Mouse (Mus musculus) brain, embryonic 14.5 days (tissue): ENCODE measurements around the gene Slc25a25.

Experiments
- CTCF ChIP-seq: fragments of 200-500 bp; IDR thresholded peaks from 2 replicates; pipeline ENCODE4 v1.5.1; 2012; ENCODE audit warnings: inconsistent platforms, mild to moderate bottlenecking, moderate library complexity, borderline replicate concordance; ENCODE audit not compliant: insufficient read depth, insufficient read length; ENCODE audit errors: extremely low read depth
- POLR2A ChIP-seq: fragments of 200-500 bp; IDR thresholded peaks from 2 replicates; pipeline ENCODE4 v1.6.1; 2012; ENCODE audit warnings: mild to moderate bottlenecking, inconsistent platforms, borderline replicate concordance; ENCODE audit not compliant: poor library complexity, insufficient read depth, insufficient read length, severe bottlenecking; ENCODE audit errors: extremely low read depth

GRCm38 (mm10) chr2:32458300-32458699, 7.1 kb upstream of the Slc25a25 start:
- TF ChIP-seq POLR2A, result no peak
- no peak for TF ChIP-seq CTCF
